Mouse (Mus musculus) gastrocnemius, postnatal 4 days (tissue): ENCODE measurements at regions not wholly inside any gene's neighbourhood (a gene's known extent, or its start where the extent isn't known, plus 50 kb on each side); places are given as distances from the start of the nearest gene placed in this dataset.

Experiments used
- DNase-seq, 2 experiments: peaks; one replicate each; pipeline ENCODE4 v3.0.0; 2021 to 2022; ENCODE audit warnings: low spot score in 2 of 2, mixed read lengths in 2 of 2

- no peak for DNase-seq
Measured at GRCm38 (mm10) chr16:5382228-5382884, 126.6 kb upstream of the Eef2kmt start.

GRCm38 (mm10) chr16:5380626-5381025, 124.8 kb upstream of the Eef2kmt start:
- DNase-seq = no peak

- no peak for DNase-seq
Measured at GRCm38 (mm10) chr16:5377001-5377400, 121.2 kb upstream of the Eef2kmt start.

DNA sequence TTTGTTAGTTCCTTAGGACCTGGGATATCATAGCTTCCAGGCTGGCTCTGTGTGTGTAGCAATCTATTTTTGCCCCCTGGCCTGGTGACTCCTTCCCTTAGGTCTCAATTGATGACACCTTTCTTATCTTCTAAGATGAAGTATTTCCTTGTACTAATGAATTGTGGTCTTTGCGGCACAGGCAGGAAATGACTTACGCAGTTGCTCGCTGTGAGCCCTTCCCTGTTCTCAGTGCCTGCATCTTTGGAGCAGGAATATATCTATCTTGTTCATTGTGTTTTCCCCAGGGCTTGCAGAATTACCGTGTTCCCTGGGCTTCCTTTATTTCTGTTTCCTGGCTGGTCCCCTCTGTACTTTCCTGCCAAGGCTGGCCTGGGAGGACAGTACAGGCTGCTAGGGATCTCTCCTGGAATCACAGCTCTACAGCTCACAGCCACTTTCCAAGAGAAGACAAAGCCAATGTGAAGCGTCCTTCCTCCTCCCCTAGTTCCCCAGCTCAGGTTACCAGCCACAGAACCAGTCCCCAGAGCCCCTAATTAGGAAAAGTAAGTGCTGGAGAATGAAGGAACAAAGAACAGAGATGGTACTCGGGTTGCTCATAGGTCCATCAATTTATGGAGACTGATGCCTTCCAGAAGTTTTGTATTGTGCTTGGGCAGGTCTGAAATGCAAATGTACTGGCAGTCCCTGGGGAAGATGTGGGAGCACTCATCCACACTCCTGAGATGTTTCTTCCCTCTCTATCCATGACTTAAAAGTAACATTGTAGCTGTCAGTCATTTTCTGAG, 119.2 kb upstream of the Eef2kmt start:
- DNase-seq = no peak

DNA sequence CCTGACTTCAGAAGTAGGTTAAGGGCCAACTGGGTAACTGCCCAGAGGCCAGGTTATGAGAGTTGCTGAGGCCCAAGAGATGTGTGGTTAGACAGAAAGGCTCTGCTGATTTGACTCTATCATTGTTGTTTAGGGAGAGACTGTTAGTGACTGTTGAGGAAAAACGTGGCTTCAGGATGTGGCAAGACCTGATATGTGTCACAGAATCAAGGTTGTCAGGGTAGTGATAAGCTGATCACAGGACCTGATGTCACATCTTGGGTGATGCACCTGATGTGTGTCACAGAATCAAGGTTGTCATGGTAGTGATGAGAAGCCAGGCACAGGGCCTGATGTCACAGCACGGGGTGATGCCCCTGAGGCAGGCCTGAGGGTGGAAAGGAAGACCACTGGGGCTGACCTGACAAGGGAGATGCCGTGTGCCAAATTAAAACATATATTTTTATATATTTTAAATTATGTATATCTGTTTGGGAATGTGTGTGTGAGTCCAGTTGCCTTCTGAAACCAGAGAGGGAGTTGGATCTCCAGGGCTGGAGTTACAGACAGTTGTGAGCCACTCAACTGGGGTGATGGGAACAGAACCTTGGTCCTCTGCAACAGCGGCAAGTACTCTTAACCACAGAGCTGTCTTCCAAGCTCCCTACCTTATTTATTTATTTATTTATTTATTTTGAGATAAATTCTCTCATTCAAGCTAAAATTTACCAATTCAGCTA, 115.6 kb upstream of the Eef2kmt start:
- no peak for DNase-seq

GRCm38 (mm10) chr16:5370496-5370895, 114.7 kb upstream of the Eef2kmt start:
- DNase-seq = no peak

GRCm38 (mm10) chr16:5368897-5369558, 113.2 kb upstream of the Eef2kmt start:
- no peak for DNase-seq

DNA sequence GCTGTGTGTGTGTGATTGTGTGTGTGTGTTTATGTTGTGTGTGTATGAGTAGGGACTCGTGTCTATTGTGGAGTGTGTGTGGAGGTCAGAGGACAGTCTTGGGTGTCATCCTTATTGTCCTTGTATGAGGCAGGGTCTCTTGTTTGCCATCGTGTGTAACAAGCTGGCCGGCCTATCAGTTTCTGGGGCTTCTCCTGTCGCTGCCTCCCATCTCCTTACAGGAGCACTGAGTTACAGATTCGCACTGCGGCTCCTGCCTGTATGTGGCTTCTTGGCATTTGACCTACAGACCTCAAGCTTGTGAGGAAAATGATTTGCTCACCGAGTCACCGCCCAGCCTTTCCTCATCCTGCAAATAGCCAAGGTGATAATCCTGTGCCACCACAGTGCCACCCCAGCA, 112.6 kb upstream of the Eef2kmt start:
- no peak for DNase-seq

GRCm38 (mm10) chr16:5367581-5368119, 111.9 kb upstream of the Eef2kmt start:
- DNase-seq = no peak

DNA sequence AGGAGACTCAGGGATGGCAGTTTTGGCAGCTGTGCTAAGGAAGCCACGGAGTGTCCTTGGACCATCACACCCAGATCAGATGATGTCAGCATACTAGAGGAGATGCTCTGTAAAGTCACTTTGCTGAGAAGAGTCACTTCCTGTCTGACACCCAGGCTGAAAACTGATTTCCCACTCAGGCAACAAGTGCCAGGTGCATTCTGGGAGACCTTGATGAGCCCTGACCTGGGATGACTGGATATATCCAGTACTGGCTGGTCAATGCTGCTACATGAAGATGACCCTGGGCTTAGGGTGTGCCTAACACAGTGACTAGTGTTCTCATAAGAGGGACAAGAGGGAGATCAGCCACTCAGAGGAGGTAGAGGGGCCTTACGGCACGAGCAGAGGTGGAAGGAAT, 110.2 kb upstream of the Eef2kmt start:
- DNase-seq = no peak

DNA sequence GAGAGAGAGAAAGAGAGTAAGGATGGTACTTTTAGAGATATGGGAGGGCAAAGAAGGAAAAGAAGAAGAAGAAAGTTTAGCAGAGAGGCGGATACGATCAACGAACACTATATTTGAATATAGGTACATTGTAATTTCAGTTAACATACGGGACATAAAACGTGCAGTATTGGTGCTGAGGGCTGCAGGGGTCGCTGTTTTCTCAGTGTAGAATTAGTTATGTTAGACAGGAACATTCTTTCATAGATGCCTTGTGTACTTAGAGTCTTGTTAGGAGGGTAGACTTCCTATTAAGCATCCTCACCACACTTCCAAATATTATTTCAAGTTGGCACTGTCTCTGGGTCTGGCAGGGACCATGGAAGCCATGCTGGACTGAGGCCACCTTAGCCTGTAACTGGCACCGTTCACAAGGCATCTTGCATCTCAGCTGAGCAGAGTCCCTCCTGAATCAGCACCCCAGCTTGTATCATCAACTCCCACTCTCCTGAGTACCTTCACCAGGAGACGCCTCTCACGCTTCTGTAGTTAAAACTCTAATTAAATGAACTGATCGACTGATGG, 107.3 kb upstream of the Eef2kmt start:
- DNase-seq = no peak

DNA sequence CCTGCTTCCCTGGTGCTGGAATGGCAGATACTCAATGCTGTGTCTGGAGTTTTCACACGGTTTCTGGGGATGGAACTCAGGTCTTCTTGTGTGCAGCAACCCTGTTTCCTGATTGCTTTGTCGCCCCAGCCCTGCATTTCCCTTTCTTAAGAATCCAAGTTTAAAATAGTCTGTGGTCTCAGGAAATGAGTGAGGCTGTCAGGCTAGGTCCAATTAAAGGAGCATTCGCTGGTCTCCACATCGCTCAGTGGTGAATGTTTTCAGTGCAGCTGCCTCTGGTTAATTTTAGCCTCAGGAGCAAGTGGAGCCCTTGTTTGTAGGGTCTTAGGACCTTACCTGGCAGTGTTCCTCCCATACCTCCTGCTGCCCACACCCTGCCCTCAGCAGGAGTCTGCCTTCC, 103.4 kb upstream of the Eef2kmt start:
- no peak for DNase-seq

- DNase-seq = no peak
Measured at GRCm38 (mm10) chr16:5353881-5354280, 98.1 kb upstream of the Eef2kmt start.

DNA sequence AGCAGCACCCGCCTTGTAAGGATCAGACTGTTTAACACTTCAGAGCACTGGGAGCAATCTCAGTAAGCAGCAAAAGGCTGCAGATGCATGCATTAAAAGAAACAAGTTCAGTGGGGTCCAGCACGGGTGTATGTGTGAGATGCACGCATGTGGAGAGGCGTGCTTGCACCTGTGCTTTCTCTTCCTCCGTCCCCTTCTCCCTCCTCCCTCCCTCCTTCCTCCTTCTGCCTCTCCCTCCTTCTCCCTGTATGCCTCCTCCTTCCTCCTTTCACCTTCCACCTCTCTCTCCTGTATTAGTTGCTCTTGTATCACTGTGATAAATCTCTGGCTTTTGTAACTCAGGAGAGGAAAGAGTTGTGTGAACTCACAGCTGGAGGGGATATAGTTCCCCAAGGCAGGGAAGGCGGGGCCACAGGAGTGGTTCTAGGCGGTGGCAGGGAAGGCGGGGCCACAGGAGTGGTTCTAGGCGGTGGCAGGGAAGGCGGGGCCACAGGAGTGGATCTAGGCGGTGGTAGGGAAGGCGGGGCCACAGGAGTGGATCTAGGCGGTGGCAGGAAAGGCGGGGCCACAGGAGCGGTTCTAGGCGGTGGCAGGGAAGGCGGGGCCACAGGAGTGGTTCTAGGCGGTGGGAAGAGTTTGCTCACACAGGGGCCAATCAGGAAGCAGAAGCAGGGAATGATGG, 96.2 kb upstream of the Eef2kmt start:
- no peak for DNase-seq

- DNase-seq = no peak
Measured at GRCm38 (mm10) chr16:5347151-5347550, 91.4 kb upstream of the Eef2kmt start.

GRCm38 (mm10) chr16:5342326-5342725, 86.5 kb upstream of the Eef2kmt start:
- no peak for DNase-seq

DNA sequence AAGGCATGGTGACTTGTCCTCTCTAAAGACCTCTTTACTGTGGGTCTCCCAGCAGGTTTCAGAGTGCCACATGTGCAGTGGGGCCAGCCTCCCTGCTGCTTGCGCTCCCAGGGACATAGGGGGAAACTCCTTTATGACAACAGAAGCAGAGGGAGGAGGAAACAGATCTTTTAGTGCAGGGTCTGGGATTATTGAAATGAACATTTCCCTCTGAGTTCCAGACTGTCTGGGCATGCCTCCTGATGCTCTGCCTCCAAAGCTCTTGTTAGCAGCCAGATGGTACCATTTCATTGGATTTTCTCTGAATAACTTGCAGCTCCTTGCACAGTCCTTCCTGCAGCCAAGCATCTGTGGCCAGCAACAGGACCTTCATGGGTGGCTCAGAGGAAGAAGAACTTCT, 60.5 kb upstream of the Eef2kmt start:
- DNase-seq = no peak

DNA sequence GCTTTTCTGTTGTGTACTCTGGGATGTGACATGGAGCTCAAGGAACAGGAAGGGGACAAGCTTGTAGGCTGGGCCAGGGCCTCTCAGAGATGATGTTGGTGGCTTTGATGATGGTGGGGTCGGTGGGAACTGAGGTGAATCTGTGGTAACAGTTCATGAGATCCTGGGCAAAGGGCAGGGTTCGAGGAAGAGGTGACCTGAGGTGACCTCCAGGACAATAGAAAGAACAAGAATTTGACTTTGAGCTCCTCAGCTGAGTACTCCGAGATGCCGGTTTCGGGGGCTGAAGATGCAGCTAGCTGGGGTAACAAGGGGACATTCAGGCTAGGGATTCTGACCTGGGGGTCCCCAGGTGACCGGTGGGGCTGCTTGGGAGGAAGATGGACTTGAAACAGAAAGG, 57.5 kb upstream of the Eef2kmt start:
- no peak for DNase-seq

GRCm38 (mm10) chr16:5311456-5311855, 55.7 kb upstream of the Eef2kmt start:
- DNase-seq = no peak

DNA sequence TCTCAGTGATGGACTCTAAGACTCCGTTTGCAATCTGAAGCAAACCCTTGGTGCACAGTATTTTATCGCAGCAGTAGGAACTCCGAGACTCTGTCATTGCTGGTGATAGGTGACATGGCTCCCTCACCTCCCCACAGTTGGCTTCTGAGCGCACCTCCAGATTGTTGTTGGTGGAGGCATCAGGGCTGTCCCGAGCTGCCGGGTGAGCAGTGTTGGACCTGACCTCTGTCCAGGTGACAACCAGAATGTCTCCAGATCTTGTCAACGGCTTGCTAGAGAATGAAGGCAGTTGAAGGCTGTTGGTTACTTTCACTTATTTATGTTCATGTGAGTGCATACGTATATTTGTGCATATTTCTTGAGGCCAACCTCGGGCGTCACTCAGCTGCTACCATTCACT, 55.0 kb upstream of the Eef2kmt start:
- no peak for DNase-seq

GRCm38 (mm10) chr16:5307761-5308160, 52.0 kb upstream of the Eef2kmt start:
- no peak for DNase-seq
